Mouse (Mus musculus) liver, adult 2 months (tissue): ENCODE measurements around the gene Myo1h.

Experiments
- CTCF ChIP-seq: fragments of 200-500 bp; IDR thresholded peaks from 2 replicates; pipeline ENCODE4 v1.5.1; 2011; ENCODE audit warnings: low read depth, low read length, control low read depth
- POLR2A ChIP-seq: fragments of 200-500 bp; IDR thresholded peaks from 2 replicates; pipeline ENCODE4 v1.6.1; 2011; ENCODE audit warnings: low read length, control low read depth; ENCODE audit not compliant: insufficient read depth; ENCODE audit errors: extremely low read depth

- TF ChIP-seq POLR2A (no peak), CTCF (peak; percentile 47; the same call in 1 of the 2 replicates)
Observed at GRCm38 (mm10) chr5:114308765-114309679, 20.1 kb downstream of the Myo1h start.
